Mouse (Mus musculus): Measurements from ENCODE around the gene Rbfox2.

DNA sequence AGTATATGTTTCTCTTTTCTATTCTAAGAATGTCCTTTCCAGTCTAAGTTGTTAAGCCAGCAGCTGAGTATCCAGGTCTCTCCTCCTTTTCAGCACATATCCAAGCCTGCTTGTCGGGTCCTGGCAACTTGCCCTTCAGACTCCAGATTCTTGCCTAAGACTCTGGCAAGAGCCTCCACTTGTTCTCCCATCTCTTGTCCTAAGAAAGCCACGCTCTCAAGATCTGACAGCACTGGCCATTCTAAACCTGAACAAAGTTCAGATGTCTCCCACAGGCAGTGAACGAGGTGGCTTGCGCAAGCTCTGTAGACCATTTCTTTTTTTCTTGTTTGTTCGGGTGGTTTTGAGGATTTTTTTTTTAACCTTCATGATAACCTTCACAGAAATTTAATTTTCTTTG, 110.0 kb downstream of the Rbfox2 start:
- no peak for TF ChIP-seq CTCF (IDR thresholded peaks at IDR 0.05; ENCODE audit: low read depth)
- no peak for TF ChIP-seq EP300 (optimal IDR thresholded peaks at IDR 0.05)
